Mouse (Mus musculus) brain, embryonic 14.5 days (tissue): ENCODE data around the gene S100a3.

ENCODE experiments used
- CTCF ChIP-seq: fragments of 200-500 bp; IDR thresholded peaks from 2 replicates; pipeline ENCODE4 v1.5.1; 2012; ENCODE audit warnings: inconsistent platforms, mild to moderate bottlenecking, moderate library complexity, borderline replicate concordance; ENCODE audit not compliant: insufficient read depth, insufficient read length; ENCODE audit errors: extremely low read depth
- POLR2A ChIP-seq: fragments of 200-500 bp; IDR thresholded peaks from 2 replicates; pipeline ENCODE4 v1.6.1; 2012; ENCODE audit warnings: mild to moderate bottlenecking, inconsistent platforms, borderline replicate concordance; ENCODE audit not compliant: poor library complexity, insufficient read depth, insufficient read length, severe bottlenecking; ENCODE audit errors: extremely low read depth

DNA sequence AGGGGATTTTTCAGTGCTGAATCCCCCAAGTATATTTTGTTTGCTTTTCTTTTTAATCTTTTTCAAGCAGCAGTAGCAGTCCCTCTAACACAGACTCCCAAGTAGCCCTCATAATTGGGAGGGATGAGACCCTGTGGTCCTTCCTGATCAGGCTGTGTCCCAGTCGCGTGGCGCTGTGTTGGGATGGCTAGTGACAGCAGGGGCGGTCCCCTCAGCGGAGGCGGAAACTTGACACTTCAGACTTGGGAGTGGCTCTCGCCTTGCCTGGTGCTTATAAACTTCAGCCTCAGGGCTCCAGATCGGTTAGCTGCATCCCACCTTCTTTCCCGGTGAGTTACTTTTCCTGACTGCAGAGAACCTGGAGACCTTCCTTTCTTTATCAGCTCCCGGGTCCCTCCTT, 45.7 kb upstream of the S100a3 start:
- TF ChIP-seq POLR2A (no peak), CTCF (no peak)
